9 mouse cellular contexts compared by ENCODE assay signal in the genomic region with DNA sequence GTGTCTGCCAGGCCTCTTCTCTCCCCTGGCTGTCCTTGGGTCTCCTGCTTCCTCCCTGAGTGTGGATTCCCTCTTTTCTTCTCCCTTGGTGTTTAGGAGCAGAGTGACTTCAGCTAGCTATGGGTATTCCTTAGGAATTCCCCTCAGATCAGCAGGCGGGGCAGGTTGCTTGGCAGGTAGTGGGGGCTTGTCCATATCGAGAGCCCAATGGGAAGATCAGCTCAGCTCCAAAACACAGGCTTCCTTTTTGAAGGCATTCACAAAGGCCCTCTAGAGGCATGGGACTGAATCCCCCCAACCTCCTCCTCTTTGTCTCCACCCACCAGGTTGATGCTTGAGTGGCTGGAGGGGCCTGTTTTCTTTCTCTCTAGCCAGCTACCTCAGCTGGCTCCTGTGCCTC. TPM values are rescaled to one million over a fixed set of nuclear protein-coding genes. Genes with fewer than 3 reads are reported as not detected.
DNase-seq lines count a peak whose midpoint lies in the region; ATAC-seq and TF ChIP-seq lines count a peak whose summit lies in the region.
"Had no signal": no experiment of that assay in that cellular context is flagged by ENCODE, and none has a peak within 500 bp of the region (broad histone marks: within the 10 kb centered on the region; RNA-seq: fewer than 3 reads in every experiment).

No protein-coding gene starts in this region.

- H3K27me3 ChIP-seq in E14TG2a.4 (ENCODE audit: insufficient read depth, low read length): no peaks in the 10 kb centered on the region
- no peaks in the 10 kb centered on the region for H3K27me3 ChIP-seq in heart, embryonic 16.5 days (ENCODE audit: control insufficient read depth, insufficient read depth, low read length)

- DNase-seq in embryo, embryonic 11 days: peak; percentile 48
- DNase-seq in embryo, embryonic 10.5 days (ENCODE audit: low spot score): no peak
- peak; percentile 24 for DNase-seq in mesoderm, embryonic 11.5 days (ENCODE audit: low read depth, low spot score)
- no peak for DNase-seq in thymus, postnatal 10 days (ENCODE audit: low spot score in 2 of 2)
- DNase-seq in urinary bladder, adult 18-20 months (ENCODE audit: low spot score in 2 of 2): no peak

- peak overlapping the region; percentile 99 for H3K4me2 ChIP-seq in heart, embryonic 16.5 days (ENCODE audit: low read depth, low read length)

- peaks cover 65% of the 10 kb centered on the region for H3K4me1 ChIP-seq in E14TG2a.4 (replicated peaks; ENCODE audit: low read depth, low read length)
- peaks cover 26% of the 10 kb centered on the region for H3K4me1 ChIP-seq in heart, embryonic 16.5 days (ENCODE audit: control insufficient read depth, insufficient read depth, low read length)

- no peak for TF ChIP-seq CTCF in E14TG2a.4 (conservative IDR thresholded peaks at IDR 0.05; ENCODE audit: low read length)

- peaks cover 60% of the 10 kb centered on the region for H3K36me3 ChIP-seq in E14TG2a.4 (ENCODE audit: insufficient read depth, low read length)
- H3K36me3 ChIP-seq in heart, embryonic 16.5 days (ENCODE audit: control insufficient read depth, insufficient read depth): peaks cover 40% of the 10 kb centered on the region

- no peak overlapping the region for H3K27ac ChIP-seq in heart, embryonic 16.5 days (ENCODE audit: low read length)

- ATAC-seq in heart, embryonic 16.5 days (replicated peaks; ENCODE audit: extremely low read depth, insufficient read depth, low FRiP score): no peak
- no peak for ATAC-seq in megakaryocyte progenitor cell, adult 5-6 weeks (replicated peaks; ENCODE audit: poor library complexity)

- 49% methylated on average over 2 of the region's 2 CpGs for WGBS in heart, embryonic 16.5 days

- peak overlapping the region; percentile 89 for H3K4me3 ChIP-seq in E14TG2a.4 (replicated peaks; ENCODE audit: low read length)
- H3K4me3 ChIP-seq in heart, embryonic 16.5 days (ENCODE audit: low read length): peak overlapping the region; percentile 77

- peak overlapping the region; percentile 86; the same call in 1 of the 2 replicates for H3K9ac ChIP-seq in heart, embryonic 16.5 days (ENCODE audit: low read length)

- no peaks in the 10 kb centered on the region for H3K9me3 ChIP-seq in E14TG2a.4 (ENCODE audit: low read length)
- no peaks in the 10 kb centered on the region for H3K9me3 ChIP-seq in heart, embryonic 16.5 days (replicated peaks; ENCODE audit: control insufficient read depth, low read length)

RNA-seq across cellular contexts. Expression of a gene that starts 4.5 kb away (rescaled TPM):
- 14.8 and 16.5 TPM in 2 replicates for polyA plus RNA-seq in heart, embryonic 16.5 days (2015; fragmentation: Nextera tagmentation; extraction: Ambion mirVana)
- total RNA-seq in megakaryocyte progenitor cell, adult 5-6 weeks (2015): 14.4 and 15.7 TPM in 2 replicates
- total RNA-seq in megakaryocyte progenitor cell, adult 5-6 weeks (2017): 20.9 and 25.0 TPM in 2 replicates

RNA-seq across cellular contexts. Expression of a gene that starts 20.5 kb away (rescaled TPM):
- polyA plus RNA-seq in heart, embryonic 16.5 days (2015; fragmentation: Nextera tagmentation; extraction: Ambion mirVana): 0.10 and 0.14 TPM in 2 replicates
- not detected in 2 replicates for total RNA-seq in megakaryocyte progenitor cell, adult 5-6 weeks (2015)
- not detected in 2 replicates for total RNA-seq in megakaryocyte progenitor cell, adult 5-6 weeks (2017)
- polyA plus RNA-seq: erythroblast, embryonic 14.5 days had no signal

RNA-seq across cellular contexts. Expression of a gene that starts 27.8 kb away (rescaled TPM):
- polyA plus RNA-seq in heart, embryonic 16.5 days (2015; fragmentation: Nextera tagmentation; extraction: Ambion mirVana): 27.8 and 32.4 TPM in 2 replicates
- 1.6 and 2.7 TPM in 2 replicates for total RNA-seq in megakaryocyte progenitor cell, adult 5-6 weeks (2015)
- total RNA-seq in megakaryocyte progenitor cell, adult 5-6 weeks (2017): 1.5 and 4.8 TPM in 2 replicates

RNA-seq across cellular contexts. Expression of a gene that starts 30.0 kb away (rescaled TPM):
- not detected in 2 replicates for polyA plus RNA-seq in heart, embryonic 16.5 days (2015; fragmentation: Nextera tagmentation; extraction: Ambion mirVana)
- total RNA-seq in megakaryocyte progenitor cell, adult 5-6 weeks (2015): not detected in 2 replicates
- not detected in 2 replicates for total RNA-seq in megakaryocyte progenitor cell, adult 5-6 weeks (2017)
- polyA plus RNA-seq: erythroblast, embryonic 14.5 days had no signal

Comparison
In these comparisons a context has a peak if more than half of its experiments do, and no peak if none do; other contexts are left out.
1. DNase-seq: peak in embryo, embryonic 11 days (single experiment) and mesoderm, embryonic 11.5 days (single experiment); none in embryo, embryonic 10.5 days (single experiment), thymus, postnatal 10 days (0 of 2) and urinary bladder, adult 18-20 months (0 of 2).